In genomic region chr4:119442539-119442938, GRCm38 (mm10) we compare ENCODE assay signal across 20 mouse cellular contexts. TPM values are rescaled to one million over a fixed set of nuclear protein-coding genes. Genes with fewer than 3 reads are reported as not detected.
DNase-seq lines count a peak whose midpoint lies in the region; ATAC-seq and TF ChIP-seq lines count a peak whose summit lies in the region.
"Had no signal": no experiment of that assay in that cellular context is flagged by ENCODE, and none has a peak within 500 bp of the region (broad histone marks: within the 10 kb centered on the region; RNA-seq: fewer than 3 reads in every experiment).

No protein-coding gene starts in this region.

- H3K9ac ChIP-seq in kidney, embryonic 16.5 days (replicated peaks; ENCODE audit: low read length): no peak overlapping the region
- peak overlapping the region; percentile 48; the same call in 1 of the 2 replicates for H3K9ac ChIP-seq in ES-E14 (ENCODE audit: insufficient read depth, low read depth, low read length, poor library complexity, severe bottlenecking)
- H3K9ac ChIP-seq: forebrain, postnatal 0 days; hindbrain, embryonic 14.5 days; midbrain, embryonic 12.5 days had no signal

- 0 out of 2 replicates have a peak, but pooled peaks cover 4% of the 10 kb centered on the region for H3K4me1 ChIP-seq in kidney, embryonic 16.5 days (ENCODE audit: insufficient read depth, low read length)
- peaks cover 3 to 16% of the 10 kb centered on the region in 2 experiments; a peak in 3 of 4 replicates for H3K4me1 ChIP-seq in ES-E14 (ENCODE audit: control insufficient read depth in 2 of 2, insufficient read depth in 2 of 2, low read length in 2 of 2, poor library complexity in 1 of 2)
- H3K4me1 ChIP-seq: midbrain, embryonic 12.5 days had no signal

- WGBS in kidney, embryonic 16.5 days: 33% methylated on average over 6 of the region's 6 CpGs

- no peaks in the 10 kb centered on the region for H3K9me3 ChIP-seq in kidney, embryonic 16.5 days (ENCODE audit: low read length)
- no peaks in the 10 kb centered on the region for H3K9me3 ChIP-seq in ES-E14 (ENCODE audit: control insufficient read depth, insufficient read depth, low read depth, low read length)
- H3K9me3 ChIP-seq: midbrain, embryonic 12.5 days had no signal

- DNase-seq in adrenal gland, adult (ENCODE audit: inconsistent age in 2 of 2, low spot score in 1 of 2): peak; percentile 57 to 66
- no peak for DNase-seq in adrenal gland, postnatal 4 days (ENCODE audit: low spot score in 2 of 2)
- DNase-seq in kidney, adult 18-20 months: no peak
- peak; percentile 54 for DNase-seq in ES-E14 (ENCODE audit: low read depth, low spot score)
- no peak for DNase-seq in cerebellum, postnatal 25 days
- no peak for DNase-seq in right cerebral cortex, postnatal 4 days
- DNase-seq: cerebellum, adult 11 months; forebrain, postnatal 0 days; gastrocnemius, adult 2 months; heart, adult 18-20 months; lung, adult 2 months; lung, postnatal 4 days had no signal

- in situ Hi-C loops in ES-E14 (cut with MboI; ENCODE audit: low sequenced_read_pairs in 2 of 2, unreplicated experiment in 2 of 2): no loop called here

- H3K4me2 ChIP-seq in kidney, embryonic 16.5 days (replicated peaks; ENCODE audit: low read depth, low read length): 0 out of 2 replicates have a peak overlapping the region, but pooled peaks have one; percentile 0
- H3K4me2 ChIP-seq: hindbrain, embryonic 14.5 days; midbrain, embryonic 12.5 days had no signal

- ATAC-seq in kidney, embryonic 16.5 days (ENCODE audit: low FRiP score, low TSS enrichment): peak; percentile 61
- ATAC-seq in erythroid progenitor cell, adult 5-6 weeks (replicated peaks; ENCODE audit: low FRiP score, poor library complexity, severe bottlenecking): peak; percentile 52
- ATAC-seq: forebrain, postnatal 0 days; intestine, postnatal 0 days had no signal

- H3K27ac ChIP-seq in kidney, embryonic 16.5 days (ENCODE audit: low read length): no peak overlapping the region
- peak overlapping the region; percentile 26; the same call in 1 of the 2 replicates for H3K27ac ChIP-seq in ES-E14 (ENCODE audit: insufficient read depth, low read depth, low read length, poor library complexity, severe bottlenecking)
- H3K27ac ChIP-seq: gastrocnemius, adult 2 months; hindbrain, embryonic 14.5 days; left cerebral cortex, adult 2 months; midbrain, embryonic 12.5 days had no signal

- no peak overlapping the region for H3K4me3 ChIP-seq in kidney, embryonic 16.5 days (ENCODE audit: low read length)
- H3K4me3 ChIP-seq in ES-E14 (ENCODE audit: insufficient read depth in 1 of 2, low read depth in 1 of 2, low read length in 2 of 2, poor library complexity in 1 of 2, severe bottlenecking in 1 of 2): peak overlapping the region; percentile 32 to 43; a peak in 3 of 4 replicates
- H3K4me3 ChIP-seq: gastrocnemius, adult 2 months; left cerebral cortex, adult 2 months; midbrain, embryonic 12.5 days; myocyte had no signal

- H3K36me3 ChIP-seq in kidney, embryonic 16.5 days (ENCODE audit: insufficient read depth, low read length): no peaks in the 10 kb centered on the region
- no peaks in the 10 kb centered on the region for H3K36me3 ChIP-seq in ES-E14 (ENCODE audit: control insufficient read depth, insufficient read depth, low read length, poor library complexity, severe bottlenecking)
- H3K36me3 ChIP-seq: midbrain, embryonic 12.5 days had no signal

- H3K27me3 ChIP-seq in kidney, embryonic 16.5 days (ENCODE audit: insufficient read depth, low read length): no peaks in the 10 kb centered on the region
- H3K27me3 ChIP-seq: midbrain, embryonic 12.5 days had no signal

TF ChIP-seq in ES-E14, 5 proteins besides CTCF, POLR2A, EP300 and RAD21:
- TF ChIP-seq MAFK (IDR thresholded peaks at IDR 0.05; ENCODE audit: insufficient read depth, low read depth, low read length) (no peak), HCFC1 (IDR thresholded peaks at IDR 0.05; ENCODE audit: borderline replicate concordance, insufficient read depth, low read length) (no peak), ZC3H11A (IDR thresholded peaks at IDR 0.05; ENCODE audit: borderline replicate concordance, low read depth, low read length) (no peak), ZNF384 (IDR thresholded peaks at IDR 0.05; ENCODE audit: low read depth, low read length) (no peak), CHD2 (IDR thresholded peaks at IDR 0.05; ENCODE audit: low read depth, low read length) (no peak)

RNA-seq across cellular contexts. Expression of gene Zmynd12, which starts 19.9 kb away (rescaled TPM):
- 1 to 10 TPM; 2.5 to 5.1 TPM for total RNA-seq in adrenal gland, postnatal 4 days (2021)
- 0.75 and 0.87 TPM in 2 replicates for polyA plus RNA-seq in kidney, embryonic 16.5 days (2015; fragmentation: Nextera tagmentation; extraction: Ambion mirVana)
- not detected in 2 replicates for total RNA-seq in ES-E14 (2012; rRNA removed)
- 3.4 TPM in 1 of 2 replicates, not detected in the other for total RNA-seq in erythroid progenitor cell, adult 5-6 weeks (2015; ENCODE audit: low replicate concordance)
- not detected in 2 replicates for total RNA-seq in erythroid progenitor cell, adult 5-6 weeks (2017; ENCODE audit: low replicate concordance)
- total RNA-seq: gastrocnemius, adult 2 months; heart, adult 18-20 months; neutrophil, adult 5-6 weeks had no signal

RNA-seq across cellular contexts. Expression of gene Ppcs, which starts 20.3 kb away (rescaled TPM):
- 10 to 100 TPM; 31.4 to 36.9 TPM for total RNA-seq in adrenal gland, postnatal 4 days (2021)
- polyA plus RNA-seq in kidney, embryonic 16.5 days (2015; fragmentation: Nextera tagmentation; extraction: Ambion mirVana): 49.0 and 52.8 TPM in 2 replicates
- total RNA-seq in ES-E14 (2012; rRNA removed): 23.9 and 30.4 TPM in 2 replicates
- total RNA-seq in erythroid progenitor cell, adult 5-6 weeks (2015; ENCODE audit: low replicate concordance): 10.9 and 23.4 TPM in 2 replicates
- 5.3 and 17.2 TPM in 2 replicates for total RNA-seq in erythroid progenitor cell, adult 5-6 weeks (2017; ENCODE audit: low replicate concordance)

RNA-seq across cellular contexts. Expression of gene Ccdc30, which starts 27.2 kb away (rescaled TPM):
- total RNA-seq in adrenal gland, postnatal 4 days (2021): 10 to 100 TPM; 11.8 to 14.0 TPM
- polyA plus RNA-seq in kidney, embryonic 16.5 days (2015; fragmentation: Nextera tagmentation; extraction: Ambion mirVana): 7.5 TPM in 2 replicates
- total RNA-seq in ES-E14 (2012; rRNA removed): 2.7 and 3.1 TPM in 2 replicates
- not detected in 2 replicates for total RNA-seq in erythroid progenitor cell, adult 5-6 weeks (2015; ENCODE audit: low replicate concordance)
- not detected in 2 replicates for total RNA-seq in erythroid progenitor cell, adult 5-6 weeks (2017; ENCODE audit: low replicate concordance)
- total RNA-seq: gastrocnemius, adult 2 months had no signal

RNA-seq across cellular contexts. Expression of gene Rimkla, which starts 49.9 kb away (rescaled TPM):
- 1 to 10 TPM; 1.2 to 2.0 TPM for total RNA-seq in adrenal gland, postnatal 4 days (2021)
- 1.8 and 2.2 TPM in 2 replicates for polyA plus RNA-seq in kidney, embryonic 16.5 days (2015; fragmentation: Nextera tagmentation; extraction: Ambion mirVana)
- total RNA-seq in ES-E14 (2012; rRNA removed): 1.1 and 1.5 TPM in 2 replicates
- not detected in 2 replicates for total RNA-seq in erythroid progenitor cell, adult 5-6 weeks (2015; ENCODE audit: low replicate concordance)
- not detected in 2 replicates for total RNA-seq in erythroid progenitor cell, adult 5-6 weeks (2017; ENCODE audit: low replicate concordance)
- total RNA-seq: gastrocnemius, adult 2 months had no signal
- polyA plus RNA-seq: myocyte had no signal

Comparison
In these comparisons a context has a peak if more than half of its experiments do, and no peak if none do; other contexts are left out.
1. DNase-seq: peak in adrenal gland, adult (2 of 2) and ES-E14 (single experiment); none in adrenal gland, postnatal 4 days (0 of 2), kidney, adult 18-20 months (single experiment), cerebellum, postnatal 25 days (0 of 2) and right cerebral cortex, postnatal 4 days (single experiment).